Mouse (Mus musculus): ENCODE data around the gene Stk24. TPM values are rescaled to one million over a fixed set of nuclear protein-coding genes. Genes with fewer than 3 reads are reported as not detected.

Gene Stk24
- total RNA-seq, 2 experiments from 2014 or later = 29.7 to 40.0 TPM

DNA sequence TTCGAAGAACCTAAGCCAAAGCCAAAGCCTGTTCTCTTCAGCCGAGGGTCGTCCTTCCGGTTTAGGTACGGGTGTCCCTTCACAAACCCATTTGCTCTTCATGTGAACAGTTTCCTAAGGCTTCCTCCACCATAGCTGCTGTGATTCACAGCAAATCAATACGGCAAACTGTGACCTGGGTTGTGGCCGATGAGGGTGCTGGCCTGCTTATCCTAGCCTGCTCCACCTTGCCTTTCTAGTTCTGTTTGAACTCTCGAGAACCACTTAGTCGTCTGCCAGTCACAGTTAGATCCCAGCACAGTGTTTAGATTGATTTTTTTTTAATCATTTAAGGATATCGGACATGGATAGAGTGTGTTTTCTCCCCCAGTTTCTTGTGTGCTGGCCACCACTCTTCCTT lies 141.1 kb downstream of the Stk24 start:
- no peak for DNase-seq
- no peak for TF ChIP-seq CTCF (IDR thresholded peaks at IDR 0.05)
- intact Hi-C loops (cut with DNase I) = no loop called here
- H3K27ac ChIP-seq = no peak overlapping the region
- H3K4me3 ChIP-seq = no peak overlapping the region

- intact Hi-C loops (cut with DNase I) = no loop called here
Observed at GRCm38 (mm10) chr14:121236736-121237135, 143.1 kb downstream of the Stk24 start.

More at GRCm38 (mm10) chr14:121236736-121237135, 143.1 kb downstream of the Stk24 start:
- Histone ChIP-seq H3K27ac (no peak overlapping the region), H3K4me3 (no peak overlapping the region)
- DNase-seq = no peak
- no peak for TF ChIP-seq CTCF (IDR thresholded peaks at IDR 0.05)

Other genes with a start within 250 kb of the Stk24 start
- gene Slc15a1, start 125.2 kb upstream of the Stk24 start, total RNA-seq (2021) = not detected

Data from gastrocnemius, adult 2 months (tissue).